Mouse (Mus musculus) cerebellum, adult 8-10 months (tissue): Measurements from ENCODE around the gene Cyp2e1.
A peak's percentile ranks its signal among the peaks of the same experiment; 100 is the strongest.

Experiments used
- DNase-seq: peaks from one replicate; pipeline ENCODE4 v3.0.0; 2022

Gene Cyp2e1

GRCm38 (mm10) chr7:140811714-140812113, 48.2 kb downstream of the Cyp2e1 start:
- DNase-seq = no peak

DNA sequence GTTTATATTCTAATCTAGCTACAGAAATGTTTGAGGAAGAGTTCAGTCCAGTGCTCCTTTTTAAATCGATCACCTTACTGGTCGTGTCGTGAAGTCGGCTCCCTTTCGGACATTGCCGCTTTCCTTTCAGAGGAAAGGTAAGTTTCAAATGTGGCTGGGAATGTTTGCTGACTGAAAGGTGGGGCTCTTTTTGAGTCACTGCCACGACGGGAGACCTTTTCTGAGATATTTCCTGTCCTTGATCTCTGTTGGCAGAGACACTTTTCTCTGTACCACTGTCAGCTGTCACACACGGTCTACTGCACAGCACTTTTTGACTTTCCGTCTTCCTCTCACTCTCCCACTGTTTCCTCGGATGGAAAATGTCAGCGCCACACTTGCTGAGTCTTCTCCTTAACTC, 49.3 kb downstream of the Cyp2e1 start:
- DNase-seq = no peak

- no peak for DNase-seq
These were observed 56.6 kb downstream of the Cyp2e1 start for GRCm38 (mm10) chr7:140820173-140820572.

- peak; percentile 37 for DNase-seq
These were observed 57.7 kb downstream of the Cyp2e1 start for GRCm38 (mm10) chr7:140821305-140821652.

DNA sequence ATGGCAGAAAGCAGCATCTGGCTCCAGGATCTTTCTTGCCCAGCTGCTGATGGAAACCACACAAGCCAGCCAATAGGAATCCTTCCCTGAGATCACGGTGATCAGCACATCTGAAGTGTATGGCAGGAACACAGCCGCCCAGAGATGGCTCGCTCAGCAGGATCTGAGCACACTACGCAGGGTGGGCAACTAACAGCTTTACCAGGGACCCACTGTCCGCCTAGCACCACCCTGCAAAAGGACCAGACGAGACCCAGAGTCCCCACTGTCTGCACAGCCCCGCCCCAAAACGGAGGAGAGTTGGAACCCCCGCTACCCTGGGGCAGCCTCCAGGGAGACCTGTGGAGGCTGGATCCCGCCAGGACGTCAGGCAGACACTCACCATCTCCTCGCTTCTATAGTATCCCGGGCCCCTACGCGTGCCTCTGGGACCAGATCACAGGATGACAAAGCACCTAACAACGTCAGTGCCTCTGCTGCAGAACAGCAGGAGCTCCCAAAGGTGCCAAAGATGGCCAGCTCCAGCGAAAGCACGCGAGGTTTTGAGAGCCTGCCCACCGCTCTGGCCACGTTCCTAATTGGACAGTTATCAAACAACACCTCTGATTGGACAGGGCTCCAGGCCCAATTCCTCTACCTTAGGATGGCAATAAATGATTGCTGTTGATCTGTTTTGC, 58.3 kb downstream of the Cyp2e1 start, which contains the start of gene Zfp941:
TSS of gene Zfp941 (minus strand) at position 526 of the 677 bp plus-strand sequence.
- DNase-seq = peak; percentile 86

DNA sequence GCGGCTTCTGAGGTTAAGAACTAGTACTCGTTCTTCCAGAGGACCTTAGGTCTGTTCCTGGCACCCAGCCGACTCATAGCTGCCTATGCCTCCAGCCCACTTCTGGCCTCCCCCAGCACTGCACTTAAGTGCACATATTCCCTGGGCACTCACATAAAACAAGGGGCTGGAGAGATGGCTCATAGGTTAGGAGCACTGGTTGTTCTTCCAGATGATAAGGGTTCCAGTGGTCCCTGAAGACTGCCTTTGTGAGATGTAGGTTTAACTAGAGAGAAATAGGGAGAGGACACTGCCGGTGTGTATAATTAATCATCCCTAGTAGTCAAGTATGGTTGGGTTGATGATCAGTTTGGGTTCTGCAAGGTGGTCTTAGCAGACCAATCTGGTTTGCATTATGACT, 59.2 kb downstream of the Cyp2e1 start:
- DNase-seq = no peak
